Mouse (Mus musculus): ENCODE measurements around the gene Tmem189. TPM values are rescaled to one million over a fixed set of nuclear protein-coding genes. Genes with fewer than 3 reads are reported as not detected.
A peak's percentile ranks its signal among the peaks of the same experiment; 100 is the strongest.

The Tmem189 gene
- polyA plus RNA-seq, 1 experiment from 2014 or later, result 13.7 TPM

DNA sequence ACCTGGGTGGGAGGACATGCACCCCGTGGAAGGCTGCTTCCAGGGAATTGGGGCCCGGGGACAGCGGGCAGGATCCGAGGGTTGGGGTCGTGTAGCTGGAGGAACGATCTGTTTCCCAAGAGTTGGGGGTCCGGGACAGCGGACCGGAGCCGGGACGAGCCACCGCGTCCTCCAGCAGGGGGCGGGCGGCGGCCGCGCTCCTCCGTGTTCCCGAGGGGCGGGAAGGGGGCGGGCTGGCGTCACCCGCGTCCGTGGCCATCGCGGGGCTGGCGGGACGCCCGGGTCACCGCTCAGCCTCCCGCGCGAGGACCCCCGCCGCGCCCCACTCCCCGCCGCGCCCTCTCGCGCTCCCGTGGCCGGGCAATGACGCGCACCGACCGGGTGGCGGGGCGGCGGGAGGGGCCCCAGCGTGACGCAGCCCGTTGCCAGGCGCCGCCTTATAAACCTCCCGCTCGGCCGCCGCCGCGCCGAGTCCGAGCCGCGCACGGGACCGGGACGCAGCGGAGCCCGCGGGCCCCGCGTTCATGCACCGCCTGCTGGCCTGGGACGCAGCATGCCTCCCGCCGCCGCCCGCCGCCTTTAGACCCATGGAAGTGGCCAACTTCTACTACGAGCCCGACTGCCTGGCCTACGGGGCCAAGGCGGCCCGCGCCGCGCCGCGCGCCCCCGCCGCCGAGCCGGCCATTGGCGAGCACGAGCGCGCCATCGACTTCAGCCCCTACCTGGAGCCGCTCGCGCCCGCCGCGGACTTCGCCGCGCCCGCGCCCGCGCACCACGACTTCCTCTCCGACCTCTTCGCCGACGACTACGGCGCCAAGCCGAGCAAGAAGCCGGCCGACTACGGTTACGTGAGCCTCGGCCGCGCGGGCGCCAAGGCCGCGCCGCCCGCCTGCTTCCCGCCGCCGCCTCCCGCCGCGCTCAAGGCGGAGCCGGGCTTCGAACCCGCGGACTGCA lies 847 bp downstream of the Tmem189 start, which contains the start of gene Cebpb:
Cebpb (plus strand) TSS at position 418 of the 954 bp plus-strand sequence.
- Histone ChIP-seq H3K4me1 (ENCODE audit: control insufficient read depth, low read depth, low read length) (peaks cover 23% of the 10 kb centered on the region), H3K36me3 (ENCODE audit: control insufficient read depth, insufficient read depth) (no peaks in the 10 kb centered on the region), H3K27me3 (ENCODE audit: control insufficient read depth, insufficient read depth, low read depth, low read length) (peaks cover 29% of the 10 kb centered on the region), H3K9me3 (replicated peaks; ENCODE audit: control insufficient read depth, low read length) (no peaks in the 10 kb centered on the region), H3K4me2 (ENCODE audit: low read depth, low read length) (peak within 1 kb of the TSS; percentile 85), H3K27ac (ENCODE audit: low read length) (peak within 1 kb of the TSS; percentile 89), H3K4me3 (ENCODE audit: low read depth, low read length) (peak within 1 kb of the TSS; percentile 72), H3K9ac (ENCODE audit: low read depth, low read length) (peak within 1 kb of the TSS; percentile 68)
- peak; percentile 74 for ATAC-seq (ENCODE audit: low read depth)
- under 1% methylated on average over 112 of the region's 147 CpGs for WGBS (ENCODE audit: insufficient replicate concordance)

DNA sequence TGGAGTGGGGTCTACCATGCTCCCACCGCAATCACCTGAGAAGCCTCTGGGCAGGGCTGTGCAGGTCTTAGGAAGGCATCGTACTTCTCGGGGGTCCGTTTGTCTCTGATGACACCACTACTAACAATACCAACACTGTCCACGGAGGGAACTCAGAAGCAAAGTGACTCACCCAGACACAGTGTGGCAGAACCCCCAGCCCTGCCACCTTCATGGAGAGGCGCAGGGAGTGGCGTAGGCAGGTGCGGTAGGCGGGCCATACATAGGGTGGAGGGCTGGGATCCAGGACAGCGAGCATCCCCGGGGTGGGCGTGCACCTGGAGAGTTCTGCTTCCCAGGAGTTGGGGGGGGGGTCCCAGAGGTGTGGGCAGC lies 1.5 kb downstream of the Tmem189 start:
- Histone ChIP-seq H3K27me3 (ENCODE audit: control insufficient read depth, insufficient read depth, low read depth, low read length) (peaks cover 29% of the 10 kb centered on the region), H3K9ac (ENCODE audit: low read depth, low read length) (peak overlapping the region; percentile 68), H3K4me3 (ENCODE audit: low read depth, low read length) (peak overlapping the region; percentile 72), H3K36me3 (ENCODE audit: control insufficient read depth, insufficient read depth) (no peaks in the 10 kb centered on the region), H3K27ac (ENCODE audit: low read length) (peak overlapping the region; percentile 89), H3K4me2 (ENCODE audit: low read depth, low read length) (peak overlapping the region; percentile 85), H3K9me3 (replicated peaks; ENCODE audit: control insufficient read depth, low read length) (no peaks in the 10 kb centered on the region), H3K4me1 (ENCODE audit: control insufficient read depth, low read depth, low read length) (peaks cover 23% of the 10 kb centered on the region)
- 47% methylated on average over 12 of the region's 12 CpGs for WGBS (ENCODE audit: insufficient replicate concordance)
- ATAC-seq (ENCODE audit: low read depth), result peak; percentile 23

DNA sequence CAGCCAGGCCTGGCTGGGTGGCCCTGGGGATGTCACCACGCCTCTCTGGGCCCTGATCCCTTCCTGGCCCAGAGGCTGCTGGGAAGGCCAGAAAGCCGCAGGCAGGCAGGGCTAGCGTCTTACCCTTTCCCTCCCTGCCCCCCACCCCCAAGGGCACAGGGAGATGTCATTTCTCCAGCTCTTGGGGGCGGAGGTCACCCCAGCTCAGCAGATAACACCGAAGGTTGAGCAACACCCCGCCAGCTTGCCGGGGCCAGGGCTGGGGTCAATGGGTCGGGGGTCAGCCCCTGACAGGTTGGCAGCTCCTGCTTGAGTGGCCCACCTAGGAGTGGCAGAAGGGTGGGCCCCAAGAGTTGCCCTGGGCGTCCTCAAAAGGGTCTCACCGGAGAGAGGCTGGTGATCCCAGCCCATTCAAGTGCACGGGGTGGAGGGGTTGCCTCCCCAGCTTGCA lies 1.9 kb downstream of the Tmem189 start:
- peak overlapping the region; percentile 85 for H3K4me2 ChIP-seq (ENCODE audit: low read depth, low read length)
- no peak overlapping the region; the same call in 1 of the 2 replicates for H3K4me3 ChIP-seq (ENCODE audit: low read depth, low read length)
- peak; percentile 62 for ATAC-seq (ENCODE audit: low read depth)
- peaks cover 29% of the 10 kb centered on the region for H3K27me3 ChIP-seq (ENCODE audit: control insufficient read depth, insufficient read depth, low read depth, low read length)
- no peaks in the 10 kb centered on the region for H3K9me3 ChIP-seq (replicated peaks; ENCODE audit: control insufficient read depth, low read length)
- H3K9ac ChIP-seq (ENCODE audit: low read depth, low read length), result no peak overlapping the region
- H3K4me1 ChIP-seq (ENCODE audit: control insufficient read depth, low read depth, low read length), result peaks cover 23% of the 10 kb centered on the region
- 35% methylated on average over 11 of the region's 11 CpGs for WGBS (ENCODE audit: insufficient replicate concordance)
- no peaks in the 10 kb centered on the region for H3K36me3 ChIP-seq (ENCODE audit: control insufficient read depth, insufficient read depth)
- H3K27ac ChIP-seq (ENCODE audit: low read length), result peak overlapping the region; percentile 89

DNA sequence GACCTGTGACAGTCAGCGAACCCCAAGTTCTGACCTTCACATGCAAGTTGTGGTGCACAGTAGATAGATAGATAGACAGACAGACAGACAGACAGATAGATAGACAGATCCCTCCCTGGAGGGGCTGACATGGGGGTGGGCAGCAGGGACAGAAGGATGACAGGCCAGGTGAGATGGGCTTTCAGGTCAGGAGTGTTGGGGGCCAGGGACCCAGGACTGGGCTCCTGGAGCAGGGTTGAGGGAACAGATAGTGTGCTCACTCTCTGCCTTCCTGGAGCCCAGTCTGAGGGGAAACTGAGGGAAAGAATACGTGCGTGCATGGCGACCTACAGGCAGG lies 2.4 kb downstream of the Tmem189 start:
- H3K36me3 ChIP-seq (ENCODE audit: control insufficient read depth, insufficient read depth), result no peaks in the 10 kb centered on the region
- H3K4me3 ChIP-seq (ENCODE audit: low read depth, low read length), result no peak overlapping the region
- H3K4me1 ChIP-seq (ENCODE audit: control insufficient read depth, low read depth, low read length), result peaks cover 23% of the 10 kb centered on the region
- H3K27ac ChIP-seq (ENCODE audit: low read length), result peak overlapping the region; percentile 89
- no peaks in the 10 kb centered on the region for H3K9me3 ChIP-seq (replicated peaks; ENCODE audit: control insufficient read depth, low read length)
- no peak overlapping the region for H3K9ac ChIP-seq (ENCODE audit: low read depth, low read length)
- no peak for ATAC-seq (ENCODE audit: low read depth)
- H3K4me2 ChIP-seq (ENCODE audit: low read depth, low read length), result no peak overlapping the region
- peaks cover 29% of the 10 kb centered on the region for H3K27me3 ChIP-seq (ENCODE audit: control insufficient read depth, insufficient read depth, low read depth, low read length)
- 65% methylated on average over 4 of the region's 4 CpGs for WGBS (ENCODE audit: insufficient replicate concordance)

DNA sequence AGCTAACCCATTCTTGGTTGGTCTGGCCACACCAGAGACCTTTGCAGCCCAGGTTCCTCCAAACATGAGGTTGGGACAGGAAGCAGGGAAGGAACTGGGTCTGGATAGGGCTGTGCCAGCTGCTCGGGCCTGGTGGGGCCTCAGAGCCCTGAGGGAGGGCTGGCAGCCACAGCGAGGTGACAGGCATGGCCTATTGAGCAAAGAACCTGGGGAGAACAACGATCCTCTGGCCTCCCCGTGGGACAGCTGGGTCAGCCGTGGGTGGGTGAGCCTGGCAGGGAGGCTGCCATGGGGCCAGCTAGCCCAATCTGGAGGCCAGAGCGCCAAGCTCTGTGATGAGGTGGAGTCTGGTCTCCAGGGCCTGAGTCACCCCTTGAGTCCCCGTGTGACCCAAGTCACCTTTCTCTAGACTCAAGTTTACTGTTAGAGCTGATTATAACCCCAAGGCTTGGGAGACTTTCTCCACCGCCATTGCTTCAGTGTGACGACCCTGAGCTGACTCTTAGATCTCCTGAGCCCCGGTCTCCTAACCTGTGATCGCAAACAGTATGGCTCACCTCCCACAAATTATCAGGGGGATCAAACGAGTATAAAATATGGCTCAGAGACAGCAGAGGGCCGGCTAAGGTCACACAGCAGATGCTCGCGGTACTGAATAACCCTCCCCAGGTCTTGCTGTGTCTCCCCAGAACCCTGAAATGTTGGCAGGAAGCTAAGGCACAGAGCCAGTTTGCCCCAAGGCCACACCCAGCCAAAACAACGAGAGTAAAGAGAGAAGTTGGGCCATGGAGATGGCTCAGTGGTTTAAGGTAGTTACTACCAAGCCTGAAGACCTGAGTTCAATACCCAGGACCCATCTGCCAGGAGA lies 3.0 kb downstream of the Tmem189 start:
- WGBS (ENCODE audit: insufficient replicate concordance), result 57% methylated on average over 16 of the region's 16 CpGs

DNA sequence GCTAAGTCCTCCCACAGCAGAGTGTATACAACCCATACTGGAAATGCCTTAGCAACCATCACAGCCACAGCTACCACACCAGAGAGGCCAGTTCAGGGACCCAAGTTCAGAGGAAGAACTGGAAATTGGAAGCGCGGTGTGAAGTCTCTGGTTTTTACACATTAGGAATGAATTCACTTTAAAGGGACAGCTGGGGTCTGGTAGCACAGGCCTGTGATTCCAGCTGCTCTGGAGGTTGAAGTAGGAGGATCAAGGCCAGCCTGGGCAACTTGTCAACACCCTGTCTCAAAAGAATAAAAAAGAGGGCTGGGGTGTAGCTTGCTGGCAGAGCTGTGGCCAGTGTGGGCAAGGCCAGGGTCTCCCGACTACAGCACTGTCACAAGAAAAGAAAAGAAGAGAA lies 3.8 kb downstream of the Tmem189 start:
- no peak overlapping the region for H3K27ac ChIP-seq (ENCODE audit: low read length)
- H3K4me1 ChIP-seq (ENCODE audit: control insufficient read depth, low read depth, low read length), result peaks cover 19% of the 10 kb centered on the region
- no peak overlapping the region for H3K4me2 ChIP-seq (ENCODE audit: low read depth, low read length)
- WGBS (ENCODE audit: insufficient replicate concordance), result 61% methylated on average over 3 of the region's 3 CpGs
- H3K9me3 ChIP-seq (replicated peaks; ENCODE audit: control insufficient read depth, low read length), result no peaks in the 10 kb centered on the region
- no peak for ATAC-seq (ENCODE audit: low read depth)
- H3K27me3 ChIP-seq (ENCODE audit: control insufficient read depth, insufficient read depth, low read depth, low read length), result peaks cover 27% of the 10 kb centered on the region
- H3K4me3 ChIP-seq (ENCODE audit: low read depth, low read length), result no peak overlapping the region
- H3K9ac ChIP-seq (ENCODE audit: low read depth, low read length), result no peak overlapping the region
- H3K36me3 ChIP-seq (ENCODE audit: control insufficient read depth, insufficient read depth), result no peaks in the 10 kb centered on the region

More for the DNA sequence above, 3.0 kb downstream of the Tmem189 start:
- Histone ChIP-seq H3K4me1 (ENCODE audit: control insufficient read depth, low read depth, low read length) (peaks cover 22% of the 10 kb centered on the region), H3K4me3 (ENCODE audit: low read depth, low read length) (no peak overlapping the region), H3K9ac (ENCODE audit: low read depth, low read length) (no peak overlapping the region), H3K27me3 (ENCODE audit: control insufficient read depth, insufficient read depth, low read depth, low read length) (peaks cover 29% of the 10 kb centered on the region), H3K27ac (ENCODE audit: low read length) (no peak overlapping the region; the same call in 1 of the 2 replicates), H3K4me2 (ENCODE audit: low read depth, low read length) (no peak overlapping the region), H3K36me3 (ENCODE audit: control insufficient read depth, insufficient read depth) (no peaks in the 10 kb centered on the region), H3K9me3 (replicated peaks; ENCODE audit: control insufficient read depth, low read length) (no peaks in the 10 kb centered on the region)
- no peak for ATAC-seq (ENCODE audit: low read depth)

DNA sequence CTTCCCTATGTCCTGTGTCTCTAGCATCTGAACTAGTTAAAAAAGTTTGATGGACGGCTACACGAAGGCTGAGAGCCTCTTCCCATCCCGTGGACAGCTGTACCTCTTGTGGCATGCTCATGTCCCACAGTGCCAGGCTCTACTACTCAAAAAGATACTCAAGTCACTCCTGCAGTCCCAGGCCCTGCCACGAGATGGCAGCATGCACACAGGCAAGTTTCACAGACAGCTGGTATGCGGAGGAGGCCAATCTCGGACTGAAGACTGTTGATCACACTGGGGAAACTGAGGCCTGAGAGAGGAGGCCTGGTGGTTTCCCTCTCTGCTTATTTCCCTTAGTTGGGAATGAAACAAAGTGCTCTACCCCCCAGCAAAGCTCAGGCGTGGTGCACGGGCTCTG lies 4.5 kb downstream of the Tmem189 start:
- H3K27ac ChIP-seq (ENCODE audit: low read length), result no peak overlapping the region
- 11% methylated on average over 8 of the region's 8 CpGs for WGBS (ENCODE audit: insufficient replicate concordance)
- peaks cover 19% of the 10 kb centered on the region for H3K4me1 ChIP-seq (ENCODE audit: control insufficient read depth, low read depth, low read length)
- no peak for ATAC-seq (ENCODE audit: low read depth)
- H3K9ac ChIP-seq (ENCODE audit: low read depth, low read length), result no peak overlapping the region
- no peak overlapping the region for H3K4me3 ChIP-seq (ENCODE audit: low read depth, low read length)
- H3K36me3 ChIP-seq (ENCODE audit: control insufficient read depth, insufficient read depth), result no peaks in the 10 kb centered on the region
- no peak overlapping the region for H3K4me2 ChIP-seq (ENCODE audit: low read depth, low read length)
- H3K27me3 ChIP-seq (ENCODE audit: control insufficient read depth, insufficient read depth, low read depth, low read length), result peaks cover 20% of the 10 kb centered on the region
- no peaks in the 10 kb centered on the region for H3K9me3 ChIP-seq (replicated peaks; ENCODE audit: control insufficient read depth, low read length)

DNA sequence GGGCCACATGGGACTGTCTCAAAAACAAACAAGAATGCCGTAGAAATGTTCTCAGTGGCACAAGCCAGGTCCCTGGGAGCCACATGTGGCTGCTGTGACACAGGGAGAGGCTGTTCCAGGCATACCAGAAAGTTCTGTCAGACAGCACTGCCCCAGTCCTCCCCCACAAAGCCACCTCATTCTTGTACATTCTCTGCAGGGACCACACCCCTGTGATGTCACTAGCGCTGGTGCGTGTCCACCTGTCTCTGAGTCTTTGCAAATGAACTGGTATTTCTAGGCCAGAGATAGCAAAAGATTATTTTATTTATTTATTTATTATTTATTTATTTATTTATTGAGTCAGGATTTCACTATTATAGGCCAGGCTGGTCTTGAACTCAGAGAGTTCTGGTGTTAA lies 5.9 kb downstream of the Tmem189 start:
- H3K9me3 ChIP-seq (replicated peaks; ENCODE audit: control insufficient read depth, low read length), result no peaks in the 10 kb centered on the region
- WGBS (ENCODE audit: insufficient replicate concordance), result 72% methylated on average over 3 of the region's 3 CpGs
- no peaks in the 10 kb centered on the region for H3K36me3 ChIP-seq (ENCODE audit: control insufficient read depth, insufficient read depth)
- ATAC-seq (ENCODE audit: low read depth), result no peak
- peaks cover 6% of the 10 kb centered on the region for H3K27me3 ChIP-seq (ENCODE audit: control insufficient read depth, insufficient read depth, low read depth, low read length)
- H3K4me2 ChIP-seq (ENCODE audit: low read depth, low read length), result no peak overlapping the region
- H3K27ac ChIP-seq (ENCODE audit: low read length), result 0 out of 2 replicates have a peak overlapping the region, but pooled peaks have one; percentile 7
- no peak overlapping the region for H3K4me3 ChIP-seq (ENCODE audit: low read depth, low read length)
- no peak overlapping the region for H3K9ac ChIP-seq (ENCODE audit: low read depth, low read length)
- H3K4me1 ChIP-seq (ENCODE audit: control insufficient read depth, low read depth, low read length), result peaks cover 19% of the 10 kb centered on the region
